Mouse (Mus musculus) embryonic facial prominence, embryonic 13.5 days (tissue): ENCODE data around the gene Traf3. TPM values are rescaled to one million over a fixed set of nuclear protein-coding genes. Genes with fewer than 3 reads are reported as not detected.

Source experiments
- ATAC-seq: fragments of 200-750 bp; cut with Nextera tagmentation; 2 replicates; pipeline ENCODE4 v1.8.0; 2017; ENCODE audit warnings: low read depth; ENCODE audit not compliant: insufficient number of reproducible peaks, insufficient read depth, low FRiP score, low TSS enrichment
- H3K27ac ChIP-seq: fragments of 300-500 bp; sonication (generic); 2 replicates; pipeline ENCODE4 v1.5.1; 2015; ENCODE audit warnings: moderate library complexity, mild to moderate bottlenecking, inconsistent platforms
- H3K27me3 ChIP-seq: fragments of 300-500 bp; sonication (generic); 2 replicates; pipeline ENCODE4 v1.6.1; 2015; ENCODE audit warnings: mild to moderate bottlenecking, inconsistent platforms
- H3K36me3 ChIP-seq: fragments of 300-500 bp; sonication (generic); 2 replicates; pipeline ENCODE4 v1.6.1; 2015; ENCODE audit warnings: mild to moderate bottlenecking, inconsistent platforms
- H3K4me1 ChIP-seq: fragments of 300-500 bp; sonication (generic); 2 replicates; pipeline ENCODE4 v1.6.1; 2015; ENCODE audit warnings: inconsistent platforms
- H3K4me2 ChIP-seq: fragments of 300-500 bp; sonication (generic); 2 replicates; pipeline ENCODE4 v1.6.1; 2015; ENCODE audit warnings: moderate library complexity, mild to moderate bottlenecking, inconsistent platforms
- H3K4me3 ChIP-seq: fragments of 300-500 bp; sonication (generic); 2 replicates; pipeline ENCODE4 v1.5.1; 2015; ENCODE audit warnings: mild to moderate bottlenecking, inconsistent platforms
- H3K9ac ChIP-seq: fragments of 300-500 bp; sonication (generic); 2 replicates; pipeline ENCODE4 v1.6.1; 2015; ENCODE audit warnings: mild to moderate bottlenecking, inconsistent platforms
- H3K9me3 ChIP-seq: fragments of 300-500 bp; sonication (generic); 2 replicates; pipeline ENCODE4 v1.6.1; 2016; ENCODE audit warnings: inconsistent platforms
- WGBS: fragments of 180-500 bp; shearing (Covaris S2); methylation state at CpG from one replicate; pipeline ENCODE4 v1.1.7; 2015; ENCODE audit warnings: mixed read lengths; 5-methylcytosine and 5-hydroxymethylcytosine counted together
- polyA plus RNA-seq: library from polyadenylated mRNA; unstranded; fragments of >200 nt; fragmentation: Nextera tagmentation; extraction: Ambion mirVana; gene quantifications from 2 replicates; pipeline ENCODE4 v1.2.1, GENCODE M21; 2015

Traf3 gene
- polyA plus RNA-seq, 1 experiment from 2014 or later, result 13.6 TPM

DNA sequence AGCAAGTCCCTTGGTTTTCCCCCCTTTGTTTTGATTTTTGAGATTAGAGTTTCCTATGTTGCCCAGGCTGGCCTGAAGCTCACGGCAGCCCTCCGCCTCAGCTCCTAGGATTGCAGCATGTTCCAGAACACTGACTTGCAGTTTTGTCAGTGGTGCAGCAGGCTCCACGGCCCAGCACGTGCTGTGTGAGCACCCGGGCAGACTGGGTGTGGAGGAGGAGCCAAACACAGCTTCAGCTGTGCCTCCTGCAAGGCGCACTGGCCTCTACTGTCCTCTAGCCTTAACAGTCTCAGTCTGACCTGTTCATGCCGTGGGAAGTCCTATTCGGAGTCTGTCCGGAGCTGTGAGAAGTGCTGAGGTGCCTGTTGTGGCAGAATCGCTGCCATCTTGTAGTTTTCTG lies 73.8 kb downstream of the Traf3 start:
- Histone ChIP-seq H3K27ac (no peak overlapping the region), H3K9ac (no peak overlapping the region), H3K27me3 (no peaks in the 10 kb centered on the region), H3K4me2 (no peak overlapping the region), H3K9me3 (no peaks in the 10 kb centered on the region), H3K4me1 (peaks cover 12% of the 10 kb centered on the region), H3K36me3 (peaks cover 58% of the 10 kb centered on the region), H3K4me3 (no peak overlapping the region)
- WGBS, result 81% methylated on average over 10 of the region's 10 CpGs
- ATAC-seq, result no peak

DNA sequence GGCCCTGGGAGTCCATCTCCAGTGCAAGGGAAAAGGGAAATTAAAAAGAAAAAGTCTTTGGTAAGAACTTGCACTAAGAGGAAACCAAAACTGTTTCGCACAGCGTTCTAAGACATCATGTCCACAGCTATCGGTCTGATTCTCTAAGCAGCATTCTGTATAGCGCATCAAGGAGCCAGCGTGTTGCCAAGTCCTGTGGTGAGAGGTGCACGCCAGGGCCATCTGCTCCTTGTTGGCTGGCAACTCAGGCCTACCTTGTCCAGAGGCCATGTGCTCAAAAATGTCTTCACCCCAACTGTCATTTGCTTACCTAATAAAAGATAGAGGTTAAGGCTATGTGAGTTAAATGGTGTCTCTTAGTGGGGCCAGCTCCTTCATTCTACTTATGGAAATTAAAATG lies 75.7 kb downstream of the Traf3 start:
- H3K9me3 ChIP-seq, result no peaks in the 10 kb centered on the region
- H3K36me3 ChIP-seq, result peaks cover 65% of the 10 kb centered on the region
- H3K27me3 ChIP-seq, result no peaks in the 10 kb centered on the region
- peaks cover 12% of the 10 kb centered on the region for H3K4me1 ChIP-seq
- WGBS, result 96% methylated on average over 6 of the region's 6 CpGs
- H3K4me2 ChIP-seq, result no peak overlapping the region
- H3K9ac ChIP-seq, result no peak overlapping the region
- H3K4me3 ChIP-seq, result no peak overlapping the region
- ATAC-seq, result no peak
- no peak overlapping the region for H3K27ac ChIP-seq

DNA sequence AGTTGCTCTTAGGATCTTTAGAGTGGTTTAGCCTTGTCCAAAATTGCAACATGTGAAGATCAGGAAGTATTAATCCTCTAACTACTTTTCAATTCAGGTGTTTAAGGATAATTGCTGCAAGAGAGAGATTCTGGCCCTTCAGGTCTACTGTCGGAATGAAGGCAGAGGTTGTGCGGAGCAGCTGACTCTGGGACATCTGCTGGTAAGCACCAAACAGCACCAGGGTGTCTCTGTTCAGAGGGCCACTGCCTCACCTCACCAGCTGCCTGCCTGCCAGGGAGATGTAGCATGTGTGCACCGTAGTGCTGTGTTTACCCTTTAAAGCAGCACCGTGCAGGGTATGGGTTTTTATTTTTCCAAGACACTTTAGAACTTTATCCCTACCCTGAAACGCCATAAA lies 76.2 kb downstream of the Traf3 start:
- Histone ChIP-seq H3K27me3 (no peaks in the 10 kb centered on the region), H3K9me3 (no peaks in the 10 kb centered on the region), H3K9ac (no peak overlapping the region), H3K36me3 (peaks cover 68% of the 10 kb centered on the region), H3K4me1 (peaks cover 12% of the 10 kb centered on the region), H3K27ac (no peak overlapping the region), H3K4me3 (no peak overlapping the region), H3K4me2 (no peak overlapping the region)
- ATAC-seq, result no peak
- WGBS, result 93% methylated on average over 5 of the region's 5 CpGs

DNA sequence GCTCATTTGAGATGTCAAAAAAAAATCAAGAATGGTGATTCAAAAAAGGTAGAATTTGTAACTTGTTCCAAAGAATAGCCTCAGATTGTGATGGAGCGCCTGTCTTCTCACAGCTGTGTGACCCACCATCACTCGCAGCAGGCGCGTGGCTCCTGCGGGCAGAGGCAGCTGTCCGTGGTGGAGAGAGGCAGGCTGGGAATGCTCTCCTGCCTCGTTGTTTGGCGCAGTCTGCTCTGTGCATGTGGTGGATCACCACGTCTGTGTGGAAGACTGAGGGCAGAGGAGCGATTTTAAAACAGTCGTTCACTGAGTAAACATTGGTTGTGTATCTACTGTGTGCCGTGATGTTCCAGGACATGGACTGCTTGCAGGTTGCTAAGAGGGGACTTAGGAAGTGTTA lies 77.6 kb downstream of the Traf3 start:
- Histone ChIP-seq H3K27ac (no peak overlapping the region), H3K9ac (no peak overlapping the region), H3K4me1 (peaks cover under 1% of the 10 kb centered on the region; the same call in 1 of the 2 replicates), H3K9me3 (no peaks in the 10 kb centered on the region), H3K4me2 (no peak overlapping the region), H3K36me3 (peaks cover 69% of the 10 kb centered on the region), H3K4me3 (no peak overlapping the region), H3K27me3 (no peaks in the 10 kb centered on the region)
- WGBS, result 91% methylated on average over 12 of the region's 12 CpGs
- no peak for ATAC-seq

DNA sequence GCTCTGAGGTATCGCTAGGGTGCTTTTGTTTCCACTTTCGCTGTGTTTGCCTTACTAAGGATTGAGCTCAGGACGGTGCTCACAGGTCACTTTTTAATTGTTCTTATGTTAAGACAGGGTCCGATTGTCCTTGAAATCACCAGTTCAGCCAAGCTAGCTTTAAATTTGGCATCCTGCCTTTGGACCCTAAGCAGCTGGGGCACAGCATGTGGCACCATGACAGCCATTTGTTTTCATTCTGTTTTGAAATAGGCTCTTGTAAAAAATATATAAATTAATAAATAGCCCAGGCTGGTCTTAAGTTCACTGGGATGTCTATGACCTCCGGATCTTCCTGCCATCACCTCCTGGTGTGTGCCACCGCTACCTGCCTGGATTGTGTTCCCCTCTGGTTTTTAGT lies 78.9 kb downstream of the Traf3 start:
- ATAC-seq, result no peak
- Histone ChIP-seq H3K4me2 (no peak overlapping the region), H3K27me3 (no peaks in the 10 kb centered on the region), H3K36me3 (peaks cover 69% of the 10 kb centered on the region), H3K9ac (no peak overlapping the region), H3K4me3 (no peak overlapping the region), H3K27ac (no peak overlapping the region), H3K4me1 (no peaks in the 10 kb centered on the region), H3K9me3 (no peaks in the 10 kb centered on the region)
- WGBS, result 92% methylated on average over 6 of the region's 6 CpGs

DNA sequence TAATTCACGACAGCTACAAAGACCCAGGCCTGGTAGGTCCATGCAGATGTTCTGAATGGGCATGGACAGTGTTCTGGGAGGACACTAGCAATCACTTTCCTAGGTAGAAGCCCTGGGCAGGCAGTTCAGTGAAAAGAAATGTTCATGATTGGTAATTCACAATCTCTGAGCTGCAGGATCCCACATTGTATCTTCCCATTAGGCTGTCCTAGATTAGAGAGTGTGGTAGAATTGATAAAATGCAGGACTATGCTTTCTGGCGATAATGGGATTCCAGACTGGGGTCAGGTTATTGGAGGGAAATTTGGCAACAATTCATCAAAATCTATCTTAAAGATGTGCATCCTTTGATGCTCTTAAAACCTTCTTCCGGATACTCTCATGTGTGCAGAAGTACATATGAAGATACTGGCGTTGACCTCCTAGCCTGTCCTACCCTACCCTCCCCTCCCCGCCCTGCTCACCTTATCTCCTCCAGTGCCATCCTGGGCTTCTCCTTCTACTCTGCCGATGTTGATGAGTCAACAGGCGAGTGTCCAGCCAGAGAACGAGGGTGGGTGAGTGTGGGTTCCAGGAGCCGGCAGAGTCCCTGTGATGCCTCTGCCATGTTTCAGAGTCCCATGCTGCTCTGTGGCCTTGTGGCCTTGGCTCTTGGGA lies 80.8 kb downstream of the Traf3 start:
- no peak for ATAC-seq
- H3K4me1 ChIP-seq, result no peaks in the 10 kb centered on the region
- peaks cover 62% of the 10 kb centered on the region for H3K36me3 ChIP-seq
- H3K27ac ChIP-seq, result no peak overlapping the region
- WGBS, result 91% methylated on average over 9 of the region's 9 CpGs
- no peaks in the 10 kb centered on the region for H3K27me3 ChIP-seq
- H3K9ac ChIP-seq, result no peak overlapping the region
- no peaks in the 10 kb centered on the region for H3K9me3 ChIP-seq
- no peak overlapping the region for H3K4me2 ChIP-seq
- H3K4me3 ChIP-seq, result no peak overlapping the region

DNA sequence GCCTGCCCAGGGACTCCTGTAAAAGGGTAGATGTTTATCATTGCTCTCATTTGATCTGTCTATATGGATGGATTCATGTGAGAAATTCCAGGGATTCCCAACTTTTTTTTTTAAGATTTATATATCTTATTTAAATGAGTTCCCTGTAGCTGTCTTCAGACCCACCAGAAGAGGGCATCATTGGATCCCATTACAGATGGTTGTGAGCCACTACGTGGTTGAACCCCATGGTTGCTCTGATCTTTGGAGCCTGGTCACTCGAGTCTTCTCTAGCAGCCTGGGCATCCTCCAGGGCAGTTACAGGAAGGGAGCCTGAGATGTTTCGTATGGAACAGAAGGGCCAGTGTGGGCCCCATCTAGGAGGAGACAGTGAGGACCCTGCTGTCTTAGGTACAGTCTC lies 82.9 kb downstream of the Traf3 start:
- H3K4me1 ChIP-seq, result peaks cover 6% of the 10 kb centered on the region
- no peak overlapping the region for H3K27ac ChIP-seq
- H3K4me2 ChIP-seq, result no peak overlapping the region
- no peak overlapping the region for H3K9ac ChIP-seq
- peaks cover 57% of the 10 kb centered on the region for H3K36me3 ChIP-seq
- no peak for ATAC-seq
- no peak overlapping the region for H3K4me3 ChIP-seq
- H3K27me3 ChIP-seq, result no peaks in the 10 kb centered on the region
- 64% methylated on average over 3 of the region's 3 CpGs for WGBS
- H3K9me3 ChIP-seq, result no peaks in the 10 kb centered on the region

DNA sequence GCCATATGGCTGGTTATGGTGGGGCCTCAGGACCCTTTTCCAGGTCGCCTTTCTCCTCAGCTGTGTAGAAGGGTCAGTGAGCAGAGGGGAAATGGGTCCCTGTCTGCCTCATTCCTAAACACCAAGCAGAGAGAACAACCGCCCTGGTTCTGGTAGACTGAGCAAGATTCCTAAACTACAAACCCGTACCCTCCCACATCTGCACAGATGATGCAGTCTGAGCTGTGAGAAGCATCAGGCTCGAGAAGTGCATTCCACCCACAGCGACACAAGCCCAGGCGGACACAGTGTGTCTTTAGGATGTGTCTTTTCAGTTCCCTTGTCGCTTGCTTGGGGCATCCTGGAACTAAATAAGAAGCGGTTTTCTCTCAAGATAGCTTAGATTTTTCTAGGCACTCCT lies 83.9 kb downstream of the Traf3 start:
- Histone ChIP-seq H3K27ac (no peak overlapping the region), H3K36me3 (peaks cover 48% of the 10 kb centered on the region), H3K4me1 (peaks cover 6% of the 10 kb centered on the region), H3K4me2 (no peak overlapping the region), H3K4me3 (no peak overlapping the region), H3K9me3 (no peaks in the 10 kb centered on the region), H3K27me3 (no peaks in the 10 kb centered on the region), H3K9ac (no peak overlapping the region)
- no peak for ATAC-seq
- WGBS, result 69% methylated on average over 8 of the region's 8 CpGs

DNA sequence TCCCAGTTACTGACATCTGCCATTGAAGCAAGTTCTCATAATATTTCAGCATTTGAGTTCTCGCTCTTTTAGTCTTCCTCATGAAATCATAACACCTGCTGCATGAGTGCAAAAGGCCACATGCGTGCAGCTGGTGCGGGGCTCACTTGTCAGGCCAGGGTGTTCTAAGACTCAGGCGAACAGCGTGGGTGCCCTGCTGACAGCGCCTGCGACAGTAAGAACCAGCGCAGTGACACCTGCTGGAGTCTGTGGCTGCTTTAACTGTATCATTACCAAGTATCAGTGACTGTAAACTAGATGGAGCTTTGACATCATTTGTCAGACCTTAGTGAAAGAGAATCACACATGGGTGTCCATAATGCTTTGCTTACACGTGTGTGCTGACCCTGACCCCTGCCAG lies 85.1 kb downstream of the Traf3 start:
- H3K4me1 ChIP-seq, result peaks cover 6% of the 10 kb centered on the region
- no peaks in the 10 kb centered on the region for H3K27me3 ChIP-seq
- H3K9me3 ChIP-seq, result no peaks in the 10 kb centered on the region
- no peak overlapping the region for H3K4me3 ChIP-seq
- no peak overlapping the region for H3K9ac ChIP-seq
- 66% methylated on average over 9 of the region's 9 CpGs for WGBS
- peaks cover 48% of the 10 kb centered on the region for H3K36me3 ChIP-seq
- no peak overlapping the region for H3K27ac ChIP-seq
- H3K4me2 ChIP-seq, result no peak overlapping the region
- ATAC-seq, result no peak

DNA sequence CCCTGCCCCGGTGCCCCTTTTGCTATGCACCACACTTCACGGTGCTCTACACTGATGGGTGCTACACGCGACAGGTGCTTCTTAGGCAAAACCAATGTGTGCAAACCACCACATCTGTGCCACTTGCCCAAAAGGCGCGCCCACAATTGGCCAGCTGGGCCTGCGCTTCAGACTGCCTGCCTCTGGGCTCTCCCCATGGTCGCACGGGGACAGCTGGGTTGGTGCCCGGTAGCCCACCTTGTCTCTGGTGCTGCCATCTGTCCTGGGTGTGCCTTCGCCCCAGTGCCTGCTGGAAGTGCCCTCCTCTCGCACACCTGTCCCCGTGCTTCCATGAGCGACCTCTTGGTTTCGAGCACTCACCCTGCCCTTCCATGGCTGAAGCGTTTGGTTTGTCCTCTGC lies 97.5 kb downstream of the Traf3 start:
- H3K4me2 ChIP-seq, result no peak overlapping the region
- H3K9ac ChIP-seq, result no peak overlapping the region
- H3K27me3 ChIP-seq, result peaks cover 1% of the 10 kb centered on the region; the same call in 1 of the 2 replicates
- 94% methylated on average over 16 of the region's 16 CpGs for WGBS
- H3K27ac ChIP-seq, result no peak overlapping the region
- no peaks in the 10 kb centered on the region for H3K9me3 ChIP-seq
- ATAC-seq, result no peak
- no peaks in the 10 kb centered on the region for H3K4me1 ChIP-seq
- H3K36me3 ChIP-seq, result peaks cover 56% of the 10 kb centered on the region
- no peak overlapping the region for H3K4me3 ChIP-seq

DNA sequence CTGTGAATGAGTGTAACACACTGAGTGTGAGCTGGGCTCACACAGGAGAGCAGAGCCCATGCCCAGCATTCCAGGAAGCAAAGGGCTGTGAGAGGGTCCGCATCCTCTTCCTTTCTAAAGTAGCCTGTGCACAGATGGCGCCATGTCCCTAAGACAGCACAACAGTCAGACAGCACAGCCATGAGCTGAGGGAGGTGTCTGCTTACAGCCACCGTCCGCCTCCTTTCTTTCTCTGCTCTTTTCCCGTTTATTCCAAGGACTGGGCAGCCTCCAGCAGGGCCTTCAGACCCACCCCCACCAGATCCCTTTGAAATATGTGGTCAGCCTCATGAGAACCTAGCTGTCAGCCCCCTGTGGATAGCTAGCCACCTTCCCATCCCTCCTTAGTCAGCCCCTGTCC lies 99.0 kb downstream of the Traf3 start:
- no peak overlapping the region for H3K4me2 ChIP-seq
- no peaks in the 10 kb centered on the region for H3K9me3 ChIP-seq
- 53% methylated on average over 5 of the region's 5 CpGs for WGBS
- H3K4me3 ChIP-seq, result no peak overlapping the region
- ATAC-seq, result no peak
- H3K36me3 ChIP-seq, result peaks cover 42% of the 10 kb centered on the region
- no peak overlapping the region for H3K9ac ChIP-seq
- H3K27me3 ChIP-seq, result peaks cover 17% of the 10 kb centered on the region
- H3K4me1 ChIP-seq, result no peaks in the 10 kb centered on the region
- H3K27ac ChIP-seq, result no peak overlapping the region

DNA sequence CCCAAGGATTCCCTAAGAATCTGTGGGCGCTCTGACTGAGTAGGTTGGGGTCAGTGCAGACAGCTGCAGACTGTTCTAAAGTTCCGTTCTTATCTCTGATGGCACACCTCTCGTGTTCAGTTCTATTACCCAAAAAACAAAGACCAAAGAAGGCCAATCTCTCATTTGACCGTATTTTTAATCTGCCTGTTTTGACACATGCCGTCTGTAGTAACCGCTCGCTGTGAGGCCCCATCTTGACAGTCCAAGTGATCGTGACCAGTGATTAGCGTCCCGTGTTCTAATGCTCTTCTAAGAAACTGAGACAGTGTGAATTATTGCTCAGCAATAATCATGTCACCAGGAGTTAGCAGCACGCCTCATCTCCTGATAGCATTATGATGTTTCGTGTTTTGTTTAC lies 100.4 kb downstream of the Traf3 start:
- no peak for ATAC-seq
- Histone ChIP-seq H3K36me3 (peaks cover 29% of the 10 kb centered on the region), H3K4me2 (no peak overlapping the region), H3K9ac (no peak overlapping the region), H3K27ac (no peak overlapping the region), H3K9me3 (no peaks in the 10 kb centered on the region), H3K27me3 (peaks cover 30% of the 10 kb centered on the region), H3K4me3 (no peak overlapping the region), H3K4me1 (peaks cover 10% of the 10 kb centered on the region)
- 82% methylated on average over 12 of the region's 12 CpGs for WGBS
